Mouse (Mus musculus): ENCODE data around the gene Atpaf1. TPM values are rescaled to one million over a fixed set of nuclear protein-coding genes. Genes with fewer than 3 reads are reported as not detected.

The Atpaf1 gene
- polyA plus RNA-seq, 1 experiment from 2014 or later, result 65.5 TPM

- 90% methylated on average over 1 of the region's 1 CpGs for WGBS
- Histone ChIP-seq H3K9me3 (replicated peaks; ENCODE audit: control insufficient read depth, low read length) (no peaks in the 10 kb centered on the region), H3K9ac (ENCODE audit: low read length) (no peak overlapping the region), H3K36me3 (ENCODE audit: control insufficient read depth, insufficient read depth) (peaks cover 35% of the 10 kb centered on the region), H3K27ac (ENCODE audit: low read length) (no peak overlapping the region), H3K4me1 (ENCODE audit: control insufficient read depth, insufficient read depth, low read length) (no peaks in the 10 kb centered on the region), H3K4me2 (ENCODE audit: low read depth, low read length) (no peak overlapping the region), H3K27me3 (ENCODE audit: control insufficient read depth, insufficient read depth, low read length) (no peaks in the 10 kb centered on the region), H3K4me3 (ENCODE audit: low read length) (no peak overlapping the region)
- no peak for ATAC-seq (replicated peaks; ENCODE audit: extremely low read depth, insufficient read depth, low FRiP score)
These were observed 29.8 kb upstream of the Atpaf1 start for GRCm38 (mm10) chr4:115754851-115755250.

DNA sequence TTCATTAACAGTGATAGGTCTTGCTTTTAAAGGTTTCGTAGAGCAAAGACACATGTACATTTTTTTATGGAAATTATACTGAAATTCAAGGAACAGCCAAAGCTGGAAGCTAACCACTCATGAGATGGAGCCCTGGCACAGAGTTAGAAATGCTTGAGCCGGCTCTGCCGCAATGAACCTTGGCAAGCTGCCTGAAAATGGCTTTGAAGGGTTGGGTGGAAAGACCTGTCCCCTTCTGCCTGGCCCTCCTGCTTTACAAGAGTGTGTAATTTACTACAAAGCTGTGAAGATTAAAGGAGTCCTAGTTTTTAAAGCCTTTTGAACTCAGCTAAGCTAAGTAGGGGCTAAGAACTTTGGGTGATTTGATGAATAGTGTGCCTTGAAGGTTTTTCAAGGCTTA lies 23.4 kb upstream of the Atpaf1 start:
- no peak overlapping the region for H3K27ac ChIP-seq (ENCODE audit: low read length)
- 40% methylated on average over 3 of the region's 3 CpGs for WGBS

DNA sequence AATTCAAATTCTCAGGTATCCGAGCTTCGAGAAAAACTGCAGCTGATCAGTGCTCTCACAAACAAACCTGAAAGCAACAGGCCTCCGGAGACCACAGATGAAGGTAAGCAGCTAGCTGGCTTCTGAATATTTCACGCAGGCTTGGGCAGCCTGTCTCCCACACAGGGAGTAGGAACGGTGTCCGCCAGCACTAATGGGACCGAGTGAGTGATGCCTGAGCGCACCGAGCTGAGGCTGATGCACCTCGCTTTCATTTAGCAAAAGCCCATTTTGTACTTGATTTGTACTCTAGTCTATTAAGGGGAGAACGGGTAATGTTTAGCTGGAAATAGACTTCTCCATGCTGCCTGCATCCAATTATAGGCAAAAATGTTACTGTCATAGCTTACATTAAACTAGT lies 20.0 kb upstream of the Atpaf1 start:
- no peak overlapping the region for H3K9ac ChIP-seq (ENCODE audit: low read length)
- H3K4me2 ChIP-seq (ENCODE audit: low read depth, low read length), result no peak overlapping the region
- H3K4me1 ChIP-seq (ENCODE audit: control insufficient read depth, insufficient read depth, low read length), result peaks cover 6% of the 10 kb centered on the region; the same call in 1 of the 2 replicates
- H3K4me3 ChIP-seq (ENCODE audit: low read length), result no peak overlapping the region
- 93% methylated on average over 11 of the region's 11 CpGs for WGBS
- no peaks in the 10 kb centered on the region for H3K9me3 ChIP-seq (replicated peaks; ENCODE audit: control insufficient read depth, low read length)
- no peaks in the 10 kb centered on the region for H3K27me3 ChIP-seq (ENCODE audit: control insufficient read depth, insufficient read depth, low read length)
- no peak overlapping the region for H3K27ac ChIP-seq (ENCODE audit: low read length)
- peaks cover 39% of the 10 kb centered on the region for H3K36me3 ChIP-seq (ENCODE audit: control insufficient read depth, insufficient read depth)
- no peak for ATAC-seq (replicated peaks; ENCODE audit: extremely low read depth, insufficient read depth, low FRiP score)

More for the DNA sequence above, 23.4 kb upstream of the Atpaf1 start:
- ATAC-seq (replicated peaks; ENCODE audit: extremely low read depth, insufficient read depth, low FRiP score), result no peak
- Histone ChIP-seq H3K9ac (ENCODE audit: low read length) (no peak overlapping the region), H3K4me3 (ENCODE audit: low read length) (no peak overlapping the region), H3K36me3 (ENCODE audit: control insufficient read depth, insufficient read depth) (peaks cover 41% of the 10 kb centered on the region), H3K4me1 (ENCODE audit: control insufficient read depth, insufficient read depth, low read length) (peaks cover 6% of the 10 kb centered on the region; the same call in 1 of the 2 replicates), H3K4me2 (ENCODE audit: low read depth, low read length) (no peak overlapping the region), H3K27me3 (ENCODE audit: control insufficient read depth, insufficient read depth, low read length) (no peaks in the 10 kb centered on the region), H3K9me3 (replicated peaks; ENCODE audit: control insufficient read depth, low read length) (no peaks in the 10 kb centered on the region)

DNA sequence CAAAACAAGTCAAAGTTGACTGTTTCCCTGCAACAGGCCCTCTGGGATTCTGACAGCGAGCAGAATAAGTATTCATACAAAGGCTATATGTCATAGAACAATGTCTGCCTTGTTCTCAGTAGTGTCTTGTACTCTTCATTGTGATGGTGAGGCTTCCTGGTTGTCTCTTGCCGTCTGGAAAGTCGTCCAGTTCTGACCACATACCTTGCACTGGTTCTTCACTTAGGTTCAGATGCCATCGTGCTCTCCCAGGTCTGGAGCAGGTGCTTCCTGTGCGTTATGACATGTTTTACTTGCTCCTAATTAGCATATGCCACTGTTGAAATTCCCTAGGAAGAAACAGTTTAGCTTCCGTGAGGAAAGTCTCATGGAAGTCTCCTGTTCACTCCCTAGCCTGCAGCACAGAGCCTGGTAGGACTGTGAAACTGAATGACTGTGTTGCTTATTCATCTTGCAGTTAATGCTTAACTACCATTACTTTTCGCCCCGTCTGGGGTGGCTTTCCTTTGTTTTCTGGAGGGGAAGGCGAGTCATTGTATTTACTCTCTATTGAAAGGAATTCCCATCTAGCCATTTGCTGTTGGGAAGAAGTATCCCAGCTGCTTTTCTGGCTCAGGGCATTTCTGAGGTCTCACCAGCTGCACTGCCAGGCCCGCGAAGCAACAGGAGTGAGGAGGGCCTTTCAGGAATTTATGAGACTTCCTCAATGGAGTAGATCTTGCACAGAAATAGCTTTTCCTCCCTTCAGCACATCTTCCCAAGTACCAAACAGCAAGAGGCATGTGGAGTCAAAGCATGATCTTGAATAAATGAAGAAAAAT lies 16.8 kb upstream of the Atpaf1 start:
- no peak for ATAC-seq (replicated peaks; ENCODE audit: extremely low read depth, insufficient read depth, low FRiP score)
- no peaks in the 10 kb centered on the region for H3K9me3 ChIP-seq (replicated peaks; ENCODE audit: control insufficient read depth, low read length)
- no peak overlapping the region for H3K4me3 ChIP-seq (ENCODE audit: low read length)
- H3K4me1 ChIP-seq (ENCODE audit: control insufficient read depth, insufficient read depth, low read length), result no peaks in the 10 kb centered on the region
- H3K36me3 ChIP-seq (ENCODE audit: control insufficient read depth, insufficient read depth), result peaks cover 31% of the 10 kb centered on the region
- WGBS, result 74% methylated on average over 11 of the region's 11 CpGs
- no peak overlapping the region for H3K9ac ChIP-seq (ENCODE audit: low read length)
- no peak overlapping the region for H3K4me2 ChIP-seq (ENCODE audit: low read depth, low read length)
- no peak overlapping the region for H3K27ac ChIP-seq (ENCODE audit: low read length)
- H3K27me3 ChIP-seq (ENCODE audit: control insufficient read depth, insufficient read depth, low read length), result no peaks in the 10 kb centered on the region

DNA sequence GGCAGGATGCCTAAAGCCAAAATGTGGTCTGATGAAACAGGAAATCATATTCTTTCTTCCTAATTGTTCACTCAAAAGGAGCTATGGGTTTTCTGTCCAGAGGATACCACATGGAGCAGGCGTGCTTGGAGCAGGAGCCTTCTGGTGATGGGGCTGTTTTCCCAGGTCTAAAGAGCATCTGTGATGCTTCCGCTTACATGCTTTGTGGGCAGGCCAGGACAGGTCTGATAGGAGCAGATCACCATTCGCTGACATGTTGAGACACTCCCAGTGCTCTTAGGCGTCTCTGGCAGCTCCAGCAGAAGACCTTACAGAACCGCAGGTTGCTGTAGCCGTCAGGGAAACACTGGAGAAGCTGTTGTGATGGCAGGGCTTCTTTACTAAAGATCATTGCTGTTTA lies 9.6 kb upstream of the Atpaf1 start:
- Histone ChIP-seq H3K9me3 (replicated peaks; ENCODE audit: control insufficient read depth, low read length) (no peaks in the 10 kb centered on the region), H3K27me3 (ENCODE audit: control insufficient read depth, insufficient read depth, low read length) (no peaks in the 10 kb centered on the region), H3K27ac (ENCODE audit: low read length) (no peak overlapping the region), H3K4me2 (ENCODE audit: low read depth, low read length) (no peak overlapping the region), H3K4me3 (ENCODE audit: low read length) (no peak overlapping the region), H3K4me1 (ENCODE audit: control insufficient read depth, insufficient read depth, low read length) (no peaks in the 10 kb centered on the region; the same call in 1 of the 2 replicates), H3K9ac (ENCODE audit: low read length) (no peak overlapping the region), H3K36me3 (ENCODE audit: control insufficient read depth, insufficient read depth) (peaks cover 15% of the 10 kb centered on the region)
- WGBS, result 71% methylated on average over 6 of the region's 6 CpGs
- no peak for ATAC-seq (replicated peaks; ENCODE audit: extremely low read depth, insufficient read depth, low FRiP score)

- H3K4me3 ChIP-seq (ENCODE audit: low read length), result no peak overlapping the region
- 87% methylated on average over 2 of the region's 2 CpGs for WGBS
- ATAC-seq (replicated peaks; ENCODE audit: extremely low read depth, insufficient read depth, low FRiP score), result no peak
- no peak overlapping the region for H3K9ac ChIP-seq (ENCODE audit: low read length)
- H3K9me3 ChIP-seq (replicated peaks; ENCODE audit: control insufficient read depth, low read length), result no peaks in the 10 kb centered on the region
- no peaks in the 10 kb centered on the region; the same call in 1 of the 2 replicates for H3K4me1 ChIP-seq (ENCODE audit: control insufficient read depth, insufficient read depth, low read length)
- H3K27me3 ChIP-seq (ENCODE audit: control insufficient read depth, insufficient read depth, low read length), result no peaks in the 10 kb centered on the region
- no peak overlapping the region for H3K4me2 ChIP-seq (ENCODE audit: low read depth, low read length)
- peaks cover 10% of the 10 kb centered on the region; the same call in 1 of the 2 replicates for H3K36me3 ChIP-seq (ENCODE audit: control insufficient read depth, insufficient read depth)
- no peak overlapping the region for H3K27ac ChIP-seq (ENCODE audit: low read length)
These were observed 7.0 kb upstream of the Atpaf1 start for GRCm38 (mm10) chr4:115777627-115778026.

GRCm38 (mm10) chr4:115780269-115780668 lies 4.3 kb upstream of the Atpaf1 start:
- no peaks in the 10 kb centered on the region for H3K9me3 ChIP-seq (replicated peaks; ENCODE audit: control insufficient read depth, low read length)
- no peaks in the 10 kb centered on the region; the same call in 1 of the 2 replicates for H3K4me1 ChIP-seq (ENCODE audit: control insufficient read depth, insufficient read depth, low read length)
- H3K4me3 ChIP-seq (ENCODE audit: low read length), result no peak overlapping the region
- H3K4me2 ChIP-seq (ENCODE audit: low read depth, low read length), result no peak overlapping the region
- no peak overlapping the region for H3K9ac ChIP-seq (ENCODE audit: low read length)
- no peaks in the 10 kb centered on the region for H3K27me3 ChIP-seq (ENCODE audit: control insufficient read depth, insufficient read depth, low read length)
- H3K36me3 ChIP-seq (ENCODE audit: control insufficient read depth, insufficient read depth), result peaks cover 2% of the 10 kb centered on the region; the same call in 1 of the 2 replicates
- no peak overlapping the region for H3K27ac ChIP-seq (ENCODE audit: low read length)
- ATAC-seq (replicated peaks; ENCODE audit: extremely low read depth, insufficient read depth, low FRiP score), result no peak
- 41% methylated on average over 6 of the region's 6 CpGs for WGBS

DNA sequence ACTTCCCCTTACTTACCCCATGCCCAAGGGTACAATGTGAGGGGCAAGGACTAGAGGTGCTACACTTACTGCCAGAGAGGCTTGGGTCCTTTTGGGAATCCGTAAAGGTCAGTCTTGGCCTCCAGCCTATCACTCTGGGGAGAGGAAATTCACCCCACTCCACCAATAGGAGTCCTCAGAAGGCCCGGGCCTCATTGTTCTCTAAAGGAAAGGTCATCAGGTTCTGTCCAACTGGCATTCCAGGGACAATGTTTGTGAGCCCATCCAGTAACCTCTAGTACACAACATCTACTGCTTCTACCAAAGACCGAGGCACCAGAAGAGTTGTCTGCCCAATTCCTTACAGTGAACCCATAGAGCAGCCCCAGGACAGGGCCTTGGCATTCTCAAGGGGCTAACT lies 3.7 kb upstream of the Atpaf1 start, which contains the start of gene Tex38:
Gene Tex38 (minus strand): TSS at position 101 of the 400 bp plus-strand sequence.
- H3K4me1 ChIP-seq (ENCODE audit: control insufficient read depth, insufficient read depth, low read length), result peaks cover 2% of the 10 kb centered on the region
- no peak within 1 kb of the TSS for H3K9ac ChIP-seq (ENCODE audit: low read length)
- no peak within 1 kb of the TSS for H3K27ac ChIP-seq (ENCODE audit: low read length)
- H3K9me3 ChIP-seq (replicated peaks; ENCODE audit: control insufficient read depth, low read length), result no peaks in the 10 kb centered on the region
- no peak for ATAC-seq (replicated peaks; ENCODE audit: extremely low read depth, insufficient read depth, low FRiP score)
- H3K4me3 ChIP-seq (ENCODE audit: low read length), result no peak within 1 kb of the TSS
- H3K4me2 ChIP-seq (ENCODE audit: low read depth, low read length), result no peak within 1 kb of the TSS
- 64% methylated on average over 3 of the region's 3 CpGs for WGBS
- H3K27me3 ChIP-seq (ENCODE audit: control insufficient read depth, insufficient read depth, low read length), result no peaks in the 10 kb centered on the region
- H3K36me3 ChIP-seq (ENCODE audit: control insufficient read depth, insufficient read depth), result peaks cover 2% of the 10 kb centered on the region; the same call in 1 of the 2 replicates

DNA sequence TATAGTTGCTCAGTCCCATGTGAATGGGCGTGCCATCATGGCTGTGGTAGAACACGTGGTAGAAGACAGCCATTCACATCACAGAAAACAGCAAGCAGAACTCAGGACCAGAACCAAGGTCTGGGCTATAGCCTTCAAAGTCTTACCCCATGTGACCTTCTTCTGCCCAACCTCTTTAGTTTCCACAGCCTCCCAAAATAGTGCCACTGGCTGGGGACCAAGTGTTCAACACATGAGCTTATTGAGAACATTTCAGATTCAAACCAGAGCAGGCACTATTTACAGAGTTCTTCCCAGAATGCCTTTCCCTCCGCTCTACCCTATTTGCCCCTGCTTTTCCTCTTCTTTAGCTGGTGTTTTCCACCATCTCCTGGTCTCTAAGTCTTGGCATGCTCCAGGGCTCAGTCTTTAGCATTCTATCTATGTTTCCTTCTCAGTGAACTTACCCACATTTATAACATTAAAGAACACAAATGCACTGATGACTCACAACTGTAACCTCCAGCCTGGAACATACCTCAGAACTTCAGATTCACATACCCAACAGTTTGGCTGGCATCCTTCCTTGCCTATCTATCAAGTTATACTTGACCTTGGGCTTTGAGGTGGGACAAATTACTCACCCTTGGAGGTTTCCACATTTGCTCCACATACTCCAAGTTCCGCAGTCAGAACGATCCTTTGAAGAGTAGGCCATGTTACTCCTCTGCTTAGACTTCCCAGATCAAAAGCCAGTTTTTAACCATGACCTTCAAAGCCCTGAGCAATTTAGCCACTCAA lies 2.4 kb upstream of the Atpaf1 start:
- peaks cover 4% of the 10 kb centered on the region for H3K4me1 ChIP-seq (ENCODE audit: control insufficient read depth, insufficient read depth, low read length)
- no peak overlapping the region for H3K9ac ChIP-seq (ENCODE audit: low read length)
- no peak for ATAC-seq (replicated peaks; ENCODE audit: extremely low read depth, insufficient read depth, low FRiP score)
- H3K4me2 ChIP-seq (ENCODE audit: low read depth, low read length), result no peak overlapping the region
- 87% methylated on average over 5 of the region's 5 CpGs for WGBS
- H3K36me3 ChIP-seq (ENCODE audit: control insufficient read depth, insufficient read depth), result no peaks in the 10 kb centered on the region
- no peak overlapping the region for H3K27ac ChIP-seq (ENCODE audit: low read length)
- H3K9me3 ChIP-seq (replicated peaks; ENCODE audit: control insufficient read depth, low read length), result no peaks in the 10 kb centered on the region
- no peaks in the 10 kb centered on the region for H3K27me3 ChIP-seq (ENCODE audit: control insufficient read depth, insufficient read depth, low read length)
- no peak overlapping the region for H3K4me3 ChIP-seq (ENCODE audit: low read length)

Data from heart, embryonic 16.5 days (tissue).